Comparison of ENCODE assay signal across 8 mouse cellular contexts in the genomic region with DNA sequence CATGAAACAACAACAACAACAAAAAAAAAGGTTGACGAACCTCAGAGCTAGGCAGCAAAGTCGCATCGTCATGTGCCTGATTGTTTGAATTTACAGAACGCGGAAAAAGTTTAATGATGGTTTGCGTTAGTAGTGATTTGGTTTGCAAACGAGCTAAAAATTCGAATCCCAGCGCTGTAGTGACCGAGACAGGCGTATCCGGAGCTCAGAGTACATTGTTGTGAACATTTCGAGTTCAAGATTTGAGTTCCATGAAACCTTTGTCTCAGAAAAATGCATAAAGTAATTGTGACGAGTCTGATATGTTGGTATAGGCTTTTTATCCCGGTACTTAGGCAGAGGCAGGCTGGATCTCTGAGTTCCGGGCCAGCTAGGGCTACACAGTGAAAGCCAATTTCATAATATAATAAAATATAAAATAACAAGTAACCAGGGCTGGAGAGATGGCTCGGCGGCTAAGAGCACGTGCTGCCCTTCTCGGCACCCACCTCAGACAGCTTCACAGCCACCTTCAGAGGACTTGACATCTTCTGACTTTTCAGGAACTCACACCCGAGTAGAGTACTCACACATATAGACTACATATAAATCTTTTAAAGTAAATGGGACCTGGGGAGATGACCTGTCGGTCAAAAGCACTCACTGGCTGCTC. TPM values are rescaled to one million over a fixed set of nuclear protein-coding genes. Genes with fewer than 3 reads are reported as not detected.
DNase-seq lines count a peak whose midpoint lies in the region; ATAC-seq and TF ChIP-seq lines count a peak whose summit lies in the region.

No protein-coding gene starts in this region.

- no peak for TF ChIP-seq CTCF in kidney, adult 2 months (conservative IDR thresholded peaks at IDR 0.05; ENCODE audit: insufficient read depth, insufficient read length, low read depth, low read length)

- no peak for DNase-seq in kidney, adult 2 months
- DNase-seq in kidney, postnatal 4 days: no peak
- DNase-seq in NIH3T3 (ENCODE audit: low read depth): peak; percentile 18
- no peak for DNase-seq in midbrain, embryonic 14.5 days
- no peak for DNase-seq in ovary, adult 18-20 months (ENCODE audit: low spot score)
- DNase-seq in c-Kit-positive CD71-positive TER-119-positive erythroid progenitor cells, embryonic 14.5 days (ENCODE audit: low spot score): no peak

- H3K4me2 ChIP-seq in hindbrain, embryonic 12.5 days (replicated peaks): peak overlapping the region; percentile 75
- peak overlapping the region; percentile 87 for H3K4me2 ChIP-seq in midbrain, embryonic 14.5 days (ENCODE audit: low read length)

- H3K27ac ChIP-seq in kidney, adult 2 months (ENCODE audit: insufficient read depth, low read depth, low read length): peak overlapping the region; percentile 95
- H3K27ac ChIP-seq in hindbrain, embryonic 12.5 days: peak overlapping the region; percentile 98
- H3K27ac ChIP-seq in midbrain, embryonic 14.5 days (replicated peaks; ENCODE audit: low read depth, low read length): peak overlapping the region; percentile 95

- WGBS in kidney, adult 2 months: 4% methylated on average over 22 of the region's 22 CpGs
- WGBS in hindbrain, embryonic 12.5 days: 25% methylated on average over 22 of the region's 22 CpGs
- WGBS in midbrain, embryonic 14.5 days: 23% methylated on average over 22 of the region's 22 CpGs

- H3K27me3 ChIP-seq in kidney, adult 2 months (replicated peaks; ENCODE audit: control insufficient read depth, insufficient read depth, low read length): no peaks in the 10 kb centered on the region
- no peaks in the 10 kb centered on the region for H3K27me3 ChIP-seq in hindbrain, embryonic 12.5 days
- no peaks in the 10 kb centered on the region for H3K27me3 ChIP-seq in midbrain, embryonic 14.5 days (ENCODE audit: control insufficient read depth, insufficient read depth, low read length)

- peaks cover 25% of the 10 kb centered on the region for H3K4me1 ChIP-seq in kidney, adult 2 months (ENCODE audit: control insufficient read depth, insufficient read depth, low read length)
- peaks cover 33% of the 10 kb centered on the region for H3K4me1 ChIP-seq in hindbrain, embryonic 12.5 days
- H3K4me1 ChIP-seq in midbrain, embryonic 14.5 days (ENCODE audit: control insufficient read depth, insufficient read depth, low read length): peaks cover 32% of the 10 kb centered on the region

- no peaks in the 10 kb centered on the region for H3K36me3 ChIP-seq in kidney, adult 2 months (ENCODE audit: control insufficient read depth, insufficient read depth, low read length)
- 0 out of 2 replicates have a peak, but pooled peaks cover 3% of the 10 kb centered on the region for H3K36me3 ChIP-seq in hindbrain, embryonic 12.5 days
- no peaks in the 10 kb centered on the region for H3K36me3 ChIP-seq in midbrain, embryonic 14.5 days (ENCODE audit: control insufficient read depth, insufficient read depth, low read length)

- peak overlapping the region; percentile 85 for H3K4me3 ChIP-seq in kidney, adult 2 months (ENCODE audit: insufficient read depth, low read depth, low read length)
- peak overlapping the region; percentile 100 for H3K4me3 ChIP-seq in hindbrain, embryonic 12.5 days
- peak overlapping the region; percentile 99 for H3K4me3 ChIP-seq in midbrain, embryonic 14.5 days (replicated peaks; ENCODE audit: low read depth, low read length)

- no peak for TF ChIP-seq POLR2A in kidney, adult 2 months (IDR thresholded peaks at IDR 0.05; ENCODE audit: low read depth, low read length)

- ATAC-seq in hindbrain, embryonic 12.5 days (ENCODE audit: low FRiP score): no peak
- no peak for ATAC-seq in midbrain, embryonic 14.5 days (ENCODE audit: low FRiP score, low TSS enrichment)
- ATAC-seq in cerebellum, adult (ENCODE audit: insufficient number of reproducible peaks, low FRiP score, low TSS enrichment): no peak

- H3K9me3 ChIP-seq in hindbrain, embryonic 12.5 days (replicated peaks): no peaks in the 10 kb centered on the region
- no peaks in the 10 kb centered on the region for H3K9me3 ChIP-seq in midbrain, embryonic 14.5 days (ENCODE audit: control insufficient read depth, low read length)

- peak overlapping the region; percentile 81 for H3K9ac ChIP-seq in hindbrain, embryonic 12.5 days
- peak overlapping the region; percentile 76 for H3K9ac ChIP-seq in midbrain, embryonic 14.5 days (replicated peaks; ENCODE audit: low read length)

RNA-seq across cellular contexts. Expression of a gene that starts 1.0 kb away (rescaled TPM):
- polyA plus RNA-seq in kidney, adult 2 months (2012; rRNA removed): 32.7 and 36.1 TPM in 2 replicates
- 87.0 and 90.1 TPM in 2 replicates for polyA plus RNA-seq in hindbrain, embryonic 12.5 days (2016; fragmentation: Nextera tagmentation; extraction: Ambion mirVana)
- polyA plus RNA-seq in midbrain, embryonic 14.5 days (2014; fragmentation: Nextera tagmentation; extraction: Ambion mirVana): 42.4 and 46.2 TPM in 2 replicates

RNA-seq across cellular contexts. Expression of a gene that starts 19.6 kb away (rescaled TPM):
- 137 and 150 TPM in 2 replicates for polyA plus RNA-seq in kidney, adult 2 months (2012; rRNA removed)
- polyA plus RNA-seq in hindbrain, embryonic 12.5 days (2016; fragmentation: Nextera tagmentation; extraction: Ambion mirVana): 62.6 and 63.9 TPM in 2 replicates
- 42.0 and 43.6 TPM in 2 replicates for polyA plus RNA-seq in midbrain, embryonic 14.5 days (2014; fragmentation: Nextera tagmentation; extraction: Ambion mirVana)

RNA-seq across cellular contexts. Expression of a gene that starts 59.0 kb away (rescaled TPM):
- 960 and 1,412 TPM in 2 replicates for polyA plus RNA-seq in kidney, adult 2 months (2012; rRNA removed)
- polyA plus RNA-seq in hindbrain, embryonic 12.5 days (2016; fragmentation: Nextera tagmentation; extraction: Ambion mirVana): 1,018 and 1,026 TPM in 2 replicates
- 843 and 877 TPM in 2 replicates for polyA plus RNA-seq in midbrain, embryonic 14.5 days (2014; fragmentation: Nextera tagmentation; extraction: Ambion mirVana)
